Mouse (Mus musculus): ENCODE results near the gene Unc119b. TPM values are rescaled to one million over a fixed set of nuclear protein-coding genes. Genes with fewer than 3 reads are reported as not detected.

The Unc119b gene
- polyA plus RNA-seq (2015; fragmentation: Nextera tagmentation; extraction: Ambion mirVana), result 43.7 and 48.1 TPM in 2 replicates

GRCm38 (mm10) chr5:115134234-115135165 is at the start of gene Unc119b:
TSS of gene Unc119b (minus strand) at chr5:115134975.
- 0 out of 2 replicates have a peak within 1 kb of the TSS, but pooled peaks have one; percentile 19 for H3K27ac ChIP-seq
- H3K4me3 ChIP-seq (replicated peaks), result peak within 1 kb of the TSS; percentile 92
- H3K9ac ChIP-seq, result peak within 1 kb of the TSS; percentile 76
- H3K4me2 ChIP-seq, result peak within 1 kb of the TSS; percentile 95
- peaks cover 12% of the 10 kb centered on the region for H3K36me3 ChIP-seq
- H3K4me1 ChIP-seq, result peaks cover 18% of the 10 kb centered on the region
- ATAC-seq (replicated peaks; ENCODE audit: low FRiP score), result peak; percentile 92
- WGBS, result under 1% methylated on average over 53 of the region's 81 CpGs
- H3K9me3 ChIP-seq (replicated peaks), result no peaks in the 10 kb centered on the region
- H3K27me3 ChIP-seq, result no peaks in the 10 kb centered on the region

GRCm38 (mm10) chr5:115183482-115183881 is 48.7 kb upstream of the Unc119b start:
- H3K4me3 ChIP-seq (replicated peaks), result no peak overlapping the region
- H3K36me3 ChIP-seq, result no peaks in the 10 kb centered on the region
- H3K9ac ChIP-seq, result no peak overlapping the region
- H3K9me3 ChIP-seq (replicated peaks), result no peaks in the 10 kb centered on the region
- ATAC-seq (replicated peaks; ENCODE audit: low FRiP score), result no peak
- H3K4me1 ChIP-seq, result peaks cover 62% of the 10 kb centered on the region
- WGBS, result 67% methylated on average over 10 of the region's 10 CpGs
- no peak overlapping the region; the same call in 1 of the 2 replicates for H3K27ac ChIP-seq
- H3K4me2 ChIP-seq, result no peak overlapping the region
- H3K27me3 ChIP-seq, result 0 out of 2 replicates have a peak, but pooled peaks cover 12% of the 10 kb centered on the region

- Histone ChIP-seq H3K4me3 (replicated peaks) (no peak overlapping the region), H3K9me3 (replicated peaks) (no peaks in the 10 kb centered on the region), H3K4me2 (no peak overlapping the region), H3K36me3 (no peaks in the 10 kb centered on the region), H3K27ac (0 out of 2 replicates have a peak overlapping the region, but pooled peaks have one; percentile 39), H3K27me3 (0 out of 2 replicates have a peak, but pooled peaks cover 12% of the 10 kb centered on the region), H3K9ac (no peak overlapping the region), H3K4me1 (peaks cover 61% of the 10 kb centered on the region)
- no peak for ATAC-seq (replicated peaks; ENCODE audit: low FRiP score)
- 83% methylated on average over 8 of the region's 8 CpGs for WGBS
Measured at GRCm38 (mm10) chr5:115182925-115183324, 48.1 kb upstream of the Unc119b start.

- H3K4me2 ChIP-seq, result no peak overlapping the region
- 0 out of 2 replicates have a peak overlapping the region, but pooled peaks have one; percentile 39 for H3K27ac ChIP-seq
- no peak overlapping the region for H3K9ac ChIP-seq
- peaks cover 46% of the 10 kb centered on the region for H3K4me1 ChIP-seq
- no peaks in the 10 kb centered on the region for H3K9me3 ChIP-seq (replicated peaks)
- 73% methylated on average over 13 of the region's 13 CpGs for WGBS
- H3K27me3 ChIP-seq, result 0 out of 2 replicates have a peak, but pooled peaks cover 5% of the 10 kb centered on the region
- ATAC-seq (replicated peaks; ENCODE audit: low FRiP score), result peak; percentile 33
- H3K4me3 ChIP-seq (replicated peaks), result no peak overlapping the region
- no peaks in the 10 kb centered on the region for H3K36me3 ChIP-seq
Measured at GRCm38 (mm10) chr5:115181248-115181940, 46.6 kb upstream of the Unc119b start.

GRCm38 (mm10) chr5:115179596-115179995 is 44.8 kb upstream of the Unc119b start:
- 0 out of 2 replicates have a peak, but pooled peaks cover 3% of the 10 kb centered on the region for H3K27me3 ChIP-seq
- no peak overlapping the region for H3K9ac ChIP-seq
- H3K4me3 ChIP-seq (replicated peaks), result no peak overlapping the region
- WGBS, result 92% methylated on average over 11 of the region's 11 CpGs
- peaks cover 33% of the 10 kb centered on the region for H3K4me1 ChIP-seq
- H3K9me3 ChIP-seq (replicated peaks), result no peaks in the 10 kb centered on the region
- no peak for ATAC-seq (replicated peaks; ENCODE audit: low FRiP score)
- no peak overlapping the region for H3K4me2 ChIP-seq
- no peaks in the 10 kb centered on the region for H3K36me3 ChIP-seq
- no peak overlapping the region for H3K27ac ChIP-seq

- Histone ChIP-seq H3K36me3 (no peaks in the 10 kb centered on the region), H3K27me3 (0 out of 2 replicates have a peak, but pooled peaks cover 3% of the 10 kb centered on the region), H3K27ac (no peak overlapping the region), H3K9me3 (replicated peaks) (no peaks in the 10 kb centered on the region), H3K4me1 (peaks cover 22% of the 10 kb centered on the region; the same call in 1 of the 2 replicates), H3K4me3 (replicated peaks) (no peak overlapping the region), H3K4me2 (no peak overlapping the region), H3K9ac (no peak overlapping the region)
- 78% methylated on average over 6 of the region's 6 CpGs for WGBS
- ATAC-seq (replicated peaks; ENCODE audit: low FRiP score), result no peak
Measured at GRCm38 (mm10) chr5:115177866-115178265, 43.1 kb upstream of the Unc119b start.

GRCm38 (mm10) chr5:115174554-115174953 is 39.8 kb upstream of the Unc119b start:
- 84% methylated on average over 1 of the region's 1 CpGs for WGBS
- Histone ChIP-seq H3K27ac (no peak overlapping the region), H3K9ac (no peak overlapping the region), H3K4me3 (replicated peaks) (no peak overlapping the region), H3K4me2 (no peak overlapping the region), H3K4me1 (no peaks in the 10 kb centered on the region), H3K9me3 (replicated peaks) (no peaks in the 10 kb centered on the region), H3K36me3 (no peaks in the 10 kb centered on the region), H3K27me3 (no peaks in the 10 kb centered on the region)
- no peak for ATAC-seq (replicated peaks; ENCODE audit: low FRiP score)

- Histone ChIP-seq H3K4me1 (peaks cover 37% of the 10 kb centered on the region), H3K9me3 (replicated peaks) (no peaks in the 10 kb centered on the region), H3K27ac (no peak overlapping the region), H3K4me3 (replicated peaks) (no peak overlapping the region), H3K36me3 (no peaks in the 10 kb centered on the region), H3K4me2 (no peak overlapping the region), H3K27me3 (no peaks in the 10 kb centered on the region), H3K9ac (no peak overlapping the region)
- ATAC-seq (replicated peaks; ENCODE audit: low FRiP score), result no peak
- 81% methylated on average over 8 of the region's 8 CpGs for WGBS
Measured at GRCm38 (mm10) chr5:115170150-115170549, 35.4 kb upstream of the Unc119b start.

- Histone ChIP-seq H3K27me3 (no peaks in the 10 kb centered on the region), H3K4me3 (replicated peaks) (peak overlapping the region; percentile 10; the same call in 1 of the 2 replicates), H3K4me2 (peak overlapping the region; percentile 46), H3K9ac (no peak overlapping the region), H3K4me1 (peaks cover 37% of the 10 kb centered on the region), H3K9me3 (replicated peaks) (no peaks in the 10 kb centered on the region), H3K36me3 (no peaks in the 10 kb centered on the region), H3K27ac (peak overlapping the region; percentile 84)
- WGBS, result 21% methylated on average over 27 of the region's 27 CpGs
- peak; percentile 49; the same call in 1 of the 2 replicates for ATAC-seq (replicated peaks; ENCODE audit: low FRiP score)
Measured at GRCm38 (mm10) chr5:115168641-115169415, 34.1 kb upstream of the Unc119b start.

- Histone ChIP-seq H3K27ac (peak overlapping the region; percentile 84), H3K4me1 (peaks cover 43% of the 10 kb centered on the region), H3K4me3 (replicated peaks) (no peak overlapping the region), H3K9ac (no peak overlapping the region), H3K27me3 (no peaks in the 10 kb centered on the region), H3K36me3 (no peaks in the 10 kb centered on the region), H3K9me3 (replicated peaks) (no peaks in the 10 kb centered on the region), H3K4me2 (no peak overlapping the region)
- ATAC-seq (replicated peaks; ENCODE audit: low FRiP score), result 0 out of 2 replicates have a peak, but pooled peaks have one; percentile 20
- WGBS, result 36% methylated on average over 6 of the region's 6 CpGs
Measured at GRCm38 (mm10) chr5:115167396-115167795, 32.6 kb upstream of the Unc119b start.

- H3K4me1 ChIP-seq, result peaks cover 43% of the 10 kb centered on the region
- no peak overlapping the region for H3K4me2 ChIP-seq
- no peak overlapping the region for H3K4me3 ChIP-seq (replicated peaks)
- H3K27ac ChIP-seq, result peak overlapping the region; percentile 84
- no peak overlapping the region for H3K9ac ChIP-seq
- no peak for ATAC-seq (replicated peaks; ENCODE audit: low FRiP score)
- no peaks in the 10 kb centered on the region for H3K27me3 ChIP-seq
- H3K9me3 ChIP-seq (replicated peaks), result no peaks in the 10 kb centered on the region
- H3K36me3 ChIP-seq, result no peaks in the 10 kb centered on the region
- 77% methylated on average over 7 of the region's 7 CpGs for WGBS
Measured at GRCm38 (mm10) chr5:115166815-115167194, 32.0 kb upstream of the Unc119b start.
